Mouse (Mus musculus) embryo, embryonic 10.5 days (tissue): ENCODE data around the gene Gm867.

Experiments
- DNase-seq: peaks from one replicate; pipeline ENCODE4 v3.0.0-alpha.2; 2015; ENCODE audit warnings: low spot score

Gm867 gene

GRCm38 (mm10) chr10:75936909-75937667 lies 3.4 kb downstream of the Gm867 start:
- DNase-seq: no peak

- peak; percentile 90 for DNase-seq
Measured at GRCm38 (mm10) chr10:75935680-75936541, 4.6 kb downstream of the Gm867 start, which contains the start of gene Mmp11. Gene Mmp11 (minus strand): TSS chr10:75936496.

- DNase-seq: no peak
Measured at GRCm38 (mm10) chr10:75934991-75935390, 5.5 kb downstream of the Gm867 start.

- DNase-seq: no peak
Measured at GRCm38 (mm10) chr10:75932891-75933290, 7.6 kb downstream of the Gm867 start, which contains the start of gene Chchd10. Gene Chchd10 (plus strand): TSS chr10:75933130.

- DNase-seq: peak; percentile 79
Measured at GRCm38 (mm10) chr10:75932081-75932678, 8.3 kb downstream of the Gm867 start.

GRCm38 (mm10) chr10:75931311-75931710 lies 9.2 kb downstream of the Gm867 start:
- no peak for DNase-seq

GRCm38 (mm10) chr10:75930304-75930703 lies 10.2 kb downstream of the Gm867 start:
- no peak for DNase-seq

- no peak for DNase-seq
Measured at GRCm38 (mm10) chr10:75926396-75926795, 14.1 kb downstream of the Gm867 start.

GRCm38 (mm10) chr10:75924324-75924723 lies 16.1 kb downstream of the Gm867 start:
- no peak for DNase-seq

GRCm38 (mm10) chr10:75921726-75922560 lies 18.5 kb downstream of the Gm867 start:
- DNase-seq: no peak

GRCm38 (mm10) chr10:75921026-75921725 lies 19.3 kb downstream of the Gm867 start, which contains the start of gene Smarcb1:
Gene Smarcb1 (minus strand): TSS chr10:75921617.
- peak; percentile 98 for DNase-seq

GRCm38 (mm10) chr10:75919026-75919425 lies 21.4 kb downstream of the Gm867 start:
- DNase-seq: no peak

GRCm38 (mm10) chr10:75916840-75917239 lies 23.6 kb downstream of the Gm867 start:
- peak; percentile 44 for DNase-seq

GRCm38 (mm10) chr10:75915557-75915956 lies 24.9 kb downstream of the Gm867 start:
- no peak for DNase-seq

GRCm38 (mm10) chr10:75913013-75913589 lies 27.4 kb downstream of the Gm867 start:
- no peak for DNase-seq

GRCm38 (mm10) chr10:75910698-75911097 lies 29.8 kb downstream of the Gm867 start:
- no peak for DNase-seq

- no peak for DNase-seq
Measured at GRCm38 (mm10) chr10:75906882-75907281, 33.6 kb downstream of the Gm867 start.

GRCm38 (mm10) chr10:75904391-75904790 lies 36.1 kb downstream of the Gm867 start:
- DNase-seq: no peak

- no peak for DNase-seq
Measured at GRCm38 (mm10) chr10:75898846-75899245, 41.6 kb downstream of the Gm867 start.

- DNase-seq: no peak
Measured at GRCm38 (mm10) chr10:75898039-75898564, 42.4 kb downstream of the Gm867 start.
